8 mouse cellular contexts compared by ENCODE assay signal in the genomic region with DNA sequence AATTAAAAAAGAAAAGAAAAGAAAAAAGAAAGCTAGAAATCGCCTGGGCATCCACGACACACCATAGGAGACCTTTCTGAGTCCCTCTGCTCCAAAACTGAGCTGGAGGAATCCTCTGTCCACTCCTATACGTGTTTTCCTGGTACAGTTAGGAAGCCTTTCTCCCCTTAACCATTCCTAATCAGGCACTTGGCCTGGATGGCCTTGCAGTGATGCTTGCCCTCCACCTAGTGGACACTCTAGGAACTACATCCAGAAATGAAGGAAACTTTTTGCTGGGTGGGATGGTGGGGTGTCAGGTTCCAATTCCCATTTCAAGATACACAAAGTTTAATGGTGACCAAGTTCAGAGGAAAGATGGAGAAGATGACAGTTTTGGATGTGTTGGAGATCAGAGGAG. TPM values are rescaled to one million over a fixed set of nuclear protein-coding genes. Genes with fewer than 3 reads are reported as not detected.
DNase-seq lines count a peak whose midpoint lies in the region; ATAC-seq and TF ChIP-seq lines count a peak whose summit lies in the region.

No protein-coding gene starts in this region.

- intact Hi-C loops in gastrocnemius, adult 2 months (cut with DNase I): loop anchor here (1.0 to 5.0 kb wide), 2 partner anchors 60 to 197 kb away; no protein-coding TSS in a partner anchor

- H3K4me1 ChIP-seq in MEL (ENCODE audit: control insufficient read depth in 1 of 2, insufficient read depth in 2 of 2, low read length in 2 of 2): peaks cover 8 to 13% of the 10 kb centered on the region in 2 experiments; a peak in 2 of 4 replicates
- peaks cover 4% of the 10 kb centered on the region for H3K4me1 ChIP-seq in kidney, postnatal 0 days (replicated peaks; ENCODE audit: insufficient read depth, low read length)
- no peaks in the 10 kb centered on the region for H3K4me1 ChIP-seq in spleen, adult 2 months (ENCODE audit: control insufficient read depth, insufficient read depth, insufficient read length)

- H3K27ac ChIP-seq in gastrocnemius, adult 2 months: no peak overlapping the region
- no peak overlapping the region for H3K27ac ChIP-seq in MEL (ENCODE audit: control insufficient read depth, low read depth, low read length)
- no peak overlapping the region for H3K27ac ChIP-seq in kidney, postnatal 0 days
- H3K27ac ChIP-seq in spleen, adult 2 months (ENCODE audit: insufficient read depth, low read length): no peak overlapping the region

- H3K9me3 ChIP-seq in MEL (replicated peaks; ENCODE audit: insufficient read depth, low read length): no peaks in the 10 kb centered on the region
- H3K9me3 ChIP-seq in kidney, postnatal 0 days (replicated peaks; ENCODE audit: low read length): no peaks in the 10 kb centered on the region

- H3K9ac ChIP-seq in MEL (ENCODE audit: control insufficient read depth, low read depth, low read length, poor library complexity, severe bottlenecking): no peak overlapping the region
- H3K9ac ChIP-seq in kidney, postnatal 0 days (ENCODE audit: low read depth, low read length): no peak overlapping the region

- 0 out of 4 replicates have a peak, but pooled peaks of 1 of the 2 experiments have one; percentile 15 for TF ChIP-seq EP300 in MEL (IDR thresholded peaks at IDR 0.05; ENCODE audit: low read depth in 1 of 2, low read length in 2 of 2)

- no peak; the same call in 1 of the 2 replicates for ATAC-seq in kidney, postnatal 0 days (replicated peaks; ENCODE audit: low FRiP score, low read depth)

- H3K4me2 ChIP-seq in kidney, postnatal 0 days (ENCODE audit: low read length): no peak overlapping the region

- no peak overlapping the region for H3K4me3 ChIP-seq in gastrocnemius, adult 2 months
- no peak overlapping the region for H3K4me3 ChIP-seq in MEL (ENCODE audit: control insufficient read depth in 1 of 2, insufficient read depth in 1 of 2, low read depth in 2 of 2, low read length in 2 of 2)
- no peak overlapping the region for H3K4me3 ChIP-seq in kidney, postnatal 0 days (replicated peaks; ENCODE audit: low read depth, low read length)
- no peak overlapping the region for H3K4me3 ChIP-seq in spleen, adult 2 months (ENCODE audit: extremely low read depth, insufficient read depth, insufficient read length)

- no peaks in the 10 kb centered on the region for H3K36me3 ChIP-seq in MEL (ENCODE audit: control insufficient read depth in 1 of 2, insufficient read depth in 2 of 2, low read length in 2 of 2)
- no peaks in the 10 kb centered on the region for H3K36me3 ChIP-seq in kidney, postnatal 0 days (ENCODE audit: insufficient read depth, low read length)
- no peaks in the 10 kb centered on the region for H3K36me3 ChIP-seq in spleen, adult 2 months (ENCODE audit: control insufficient read depth, insufficient read depth, low read length)

- no peak for TF ChIP-seq POLR2A in MEL (IDR thresholded peaks at IDR 0.05; ENCODE audit: control insufficient read depth in 1 of 2, insufficient read depth in 1 of 2, low read depth in 1 of 2, low read length in 2 of 2, poor library complexity in 1 of 2)
- no peak for TF ChIP-seq POLR2A in spleen, adult 2 months (IDR thresholded peaks at IDR 0.05; ENCODE audit: low read depth, low read length)

- peaks cover 0 to 3% of the 10 kb centered on the region in 2 experiments; a peak in 3 of 4 replicates for H3K27me3 ChIP-seq in MEL (ENCODE audit: control insufficient read depth in 1 of 2, insufficient read depth in 2 of 2, low read length in 2 of 2)
- H3K27me3 ChIP-seq in kidney, postnatal 0 days (ENCODE audit: insufficient read depth, low read length): no peaks in the 10 kb centered on the region
- no peaks in the 10 kb centered on the region for H3K27me3 ChIP-seq in spleen, adult 2 months (ENCODE audit: control insufficient read depth, insufficient read depth, low read length)

- peak; percentile 99 for TF ChIP-seq RAD21 in MEL (IDR thresholded peaks at IDR 0.05; ENCODE audit: low read depth, low read length)

- peak; percentile 61 for DNase-seq in gastrocnemius, adult 2 months
- DNase-seq in gastrocnemius, adult 8-10 months (ENCODE audit: low spot score in 2 of 2): no peak
- DNase-seq in MEL (ENCODE audit: low read depth, low spot score): peak; percentile 85
- DNase-seq in cerebellum, adult 8-10 months: peak; percentile 84
- DNase-seq in forelimb bud, embryonic 11.5 days (ENCODE audit: low read depth, low spot score): peak; percentile 92
- DNase-seq in kidney, postnatal 0 days (ENCODE audit: low spot score): peak; percentile 92
- peak; percentile 82 for DNase-seq in lung, postnatal 25 days (ENCODE audit: low spot score)
- peak; percentile 47 to 67 for DNase-seq in spleen, adult 2 months (ENCODE audit: low read depth in 1 of 2, low spot score in 2 of 2)

- no peaks in the 10 kb centered on the region for H3K79me2 ChIP-seq in MEL (ENCODE audit: control insufficient read depth, insufficient read depth, low read length, poor library complexity)

- peak; percentile 99 for TF ChIP-seq CTCF in gastrocnemius, adult 2 months (IDR thresholded peaks at IDR 0.05)
- peak; percentile 86 to 100 (median 98) for TF ChIP-seq CTCF in MEL (IDR thresholded peaks at IDR 0.05 in 2 of 3, conservative IDR thresholded peaks at IDR 0.05 in 1 of 3; ENCODE audit: control insufficient read depth in 1 of 3, insufficient read depth in 1 of 3, low read depth in 2 of 3, low read length in 3 of 3, poor library complexity in 1 of 3, severe bottlenecking in 1 of 3)
- peak; percentile 100 for TF ChIP-seq CTCF in kidney, postnatal 0 days (IDR thresholded peaks at IDR 0.05; ENCODE audit: low read depth)
- peak; percentile 92; the same call in 1 of the 2 replicates for TF ChIP-seq CTCF in spleen, adult 2 months (IDR thresholded peaks at IDR 0.05; ENCODE audit: extremely low read depth, insufficient read depth, insufficient read length, insufficient replicate concordance)

- 9% methylated on average over 3 of the region's 3 CpGs for WGBS in kidney, postnatal 0 days
- WGBS in spleen, adult 2 months: 18% methylated on average over 3 of the region's 3 CpGs

TF ChIP-seq in MEL, 35 proteins besides CTCF, POLR2A, EP300 and RAD21:
- TF ChIP-seq SIN3A (IDR thresholded peaks at IDR 0.05; ENCODE audit: low read length): peak; percentile 72
- no peak for TF ChIP-seq TAL1 (IDR thresholded peaks at IDR 0.05; ENCODE audit: low read length)
- peak; percentile 93 for TF ChIP-seq SMC3 (IDR thresholded peaks at IDR 0.05; ENCODE audit: low read depth, low read length)
- TF ChIP-seq BHLHE40 (IDR thresholded peaks at IDR 0.05; ENCODE audit: borderline replicate concordance, low read depth, low read length): 0 out of 2 replicates have a peak, but pooled peaks have one; percentile 38
- TF ChIP-seq ZNF384 (IDR thresholded peaks at IDR 0.05; ENCODE audit: low read depth, low read length): peak; percentile 72
- TF ChIP-seq MAZ (IDR thresholded peaks at IDR 0.05; ENCODE audit: low read depth, low read length): peak; percentile 38; the same call in 1 of the 2 replicates
- no peak for TF ChIP-seq MYB (IDR thresholded peaks at IDR 0.05; ENCODE audit: low read depth, low read length)
- no peak for TF ChIP-seq ETS1 (IDR thresholded peaks at IDR 0.05; ENCODE audit: low read depth, low read length)
- TF ChIP-seq GATA1 (IDR thresholded peaks at IDR 0.05; ENCODE audit: low read depth, low read length): 0 out of 2 replicates have a peak, but pooled peaks have one; percentile 22
- peak; percentile 18; the same call in 1 of the 2 replicates for TF ChIP-seq MXI1 (IDR thresholded peaks at IDR 0.05; ENCODE audit: low read depth, low read length)
- TF ChIP-seq RCOR1 (IDR thresholded peaks at IDR 0.05; ENCODE audit: low read depth, low read length): 0 out of 2 replicates have a peak, but pooled peaks have one; percentile 47
- peak; percentile 94 for TF ChIP-seq ZC3H11A (IDR thresholded peaks at IDR 0.05; ENCODE audit: low read depth, low read length)

RNA-seq across cellular contexts. Expression of a gene that starts 5.8 kb away (rescaled TPM):
- 10 to 100 TPM; 30.2 to 55.1 TPM for total RNA-seq in gastrocnemius, adult 2 months (2021)
- total RNA-seq in gastrocnemius, adult 8-10 months (2022): 10 to 100 TPM; 26.3 to 32.9 (median 28.9) TPM
- total RNA-seq in MEL (2012; rRNA removed): 2.5 and 2.9 TPM in 2 replicates
- polyA plus RNA-seq in MEL (2012; ENCODE audit: insufficient read depth in 1 of 2, insufficient read length in 2 of 2, low read depth in 1 of 2, low replicate concordance in 2 of 2, missing spikeins in 1 of 2): 1 to 10 TPM in 1 of 2 experiments, not detected in 1; 8.8 TPM
- 6.4 and 6.7 TPM in 2 replicates for polyA plus RNA-seq in kidney, postnatal 0 days (2015; fragmentation: Nextera tagmentation; extraction: Ambion mirVana)
- polyA plus RNA-seq in spleen, adult 2 months (2012; rRNA removed): 24.3 and 25.1 TPM in 2 replicates

RNA-seq across cellular contexts. Expression of a gene that starts 31.3 kb away (rescaled TPM):
- total RNA-seq in gastrocnemius, adult 2 months (2021): under 1 TPM in 1 of 2 experiments, not detected in 1; 0.06 TPM
- total RNA-seq in gastrocnemius, adult 8-10 months (2022): not detected
- total RNA-seq in MEL (2012; rRNA removed): not detected in 2 replicates
- not detected for polyA plus RNA-seq in MEL (2012; ENCODE audit: insufficient read depth in 1 of 2, insufficient read length in 2 of 2, low read depth in 1 of 2, low replicate concordance in 2 of 2, missing spikeins in 1 of 2)
- polyA plus RNA-seq in kidney, postnatal 0 days (2015; fragmentation: Nextera tagmentation; extraction: Ambion mirVana): 0.47 and 0.51 TPM in 2 replicates
- 37.5 and 39.9 TPM in 2 replicates for polyA plus RNA-seq in spleen, adult 2 months (2012; rRNA removed)

Comparison
In these comparisons a context has a peak if more than half of its experiments do, and no peak if none do; other contexts are left out.
1. DNase-seq: peak in gastrocnemius, adult 2 months (single experiment), MEL (single experiment), cerebellum, adult 8-10 months (single experiment), forelimb bud, embryonic 11.5 days (single experiment), kidney, postnatal 0 days (single experiment), lung, postnatal 25 days (single experiment) and spleen, adult 2 months (2 of 2); none in gastrocnemius, adult 8-10 months (0 of 2).
2. Peak in every context shown above with its lines, with median percentiles within 50 percentile points of each other: CTCF ChIP-seq.